Mouse (Mus musculus) spleen, postnatal 0 days (tissue): Measurements from ENCODE around the gene Ssbp3. TPM values are rescaled to one million over a fixed set of nuclear protein-coding genes. Genes with fewer than 3 reads are reported as not detected.

ENCODE experiments used
- polyA plus RNA-seq: library from polyadenylated mRNA; unstranded; fragments of >200 nt; fragmentation: Nextera tagmentation; extraction: Ambion mirVana; gene quantifications from 2 replicates; pipeline ENCODE4 v1.2.1, GENCODE M21; 2015

Gene Ssbp3
- 77.8 and 78.9 TPM in 2 replicates for polyA plus RNA-seq

GRCm38 (mm10) chr4:106910201-106911172 is at the start of gene Ssbp3:
Gene Ssbp3 (plus strand): TSS chr4:106910701.

GRCm38 (mm10) chr4:107066252-107067124 is 156.0 kb downstream of the Ssbp3 start, which contains the start of the genes Mrpl37 and Cyb5rl:
Gene Mrpl37 (minus strand): TSS chr4:107066868.
Gene Cyb5rl (plus strand): TSS chr4:107066988.

GRCm38 (mm10) chr4:107096841-107097373 is 186.4 kb downstream of the Ssbp3 start, which contains the start of gene Cdcp2:
Gene Cdcp2 (plus strand): TSS chr4:107096891.

Other genes with a start within 250 kb of the Ssbp3 start
- 33.7 and 35.8 TPM in 2 replicates for gene Ttc4, start 231.8 kb upstream of the Ssbp3 start, polyA plus RNA-seq
- 0.28 and 0.51 TPM in 2 replicates for gene Mroh7, start 179.8 kb upstream of the Ssbp3 start, polyA plus RNA-seq
- gene Fam151a, start 176.8 kb upstream of the Ssbp3 start, polyA plus RNA-seq, result 9.5 and 17.2 TPM in 2 replicates
- gene Acot11, start 105.7 kb upstream of the Ssbp3 start, polyA plus RNA-seq, result 3.3 and 3.4 TPM in 2 replicates
- gene Mrpl37, start 156.2 kb downstream of the Ssbp3 start, polyA plus RNA-seq, result 46.6 and 50.0 TPM in 2 replicates
- gene Cyb5rl, start 156.3 kb downstream of the Ssbp3 start, polyA plus RNA-seq, result 1.6 and 2.6 TPM in 2 replicates
- not detected in 2 replicates for gene Cdcp2, start 186.2 kb downstream of the Ssbp3 start, polyA plus RNA-seq